Mouse (Mus musculus) stomach, postnatal 0 days (tissue): ENCODE measurements around the gene Otx1. TPM values are rescaled to one million over a fixed set of nuclear protein-coding genes. Genes with fewer than 3 reads are reported as not detected.
A peak's percentile ranks its signal among the peaks of the same experiment; 100 is the strongest.

Experiments
- ATAC-seq: fragments of 200-750 bp; cut with Nextera tagmentation; 2 replicates; pipeline ENCODE4 v1.8.0; 2017; ENCODE audit not compliant: low FRiP score, low TSS enrichment
- DNase-seq: peaks from one replicate; pipeline ENCODE4 v3.0.0-alpha.2; 2016; ENCODE audit warnings: low spot score
- H3K27ac ChIP-seq: fragments of 300-500 bp; sonication (generic); replicated peaks from 2 replicates; pipeline ENCODE4 v1.5.1; 2014; ENCODE audit warnings: mild to moderate bottlenecking, control low read depth
- H3K27me3 ChIP-seq: fragments of 300-500 bp; sonication (generic); 2 replicates; pipeline ENCODE4 v1.6.1; 2014; ENCODE audit warnings: low read length; ENCODE audit not compliant: control insufficient read depth, insufficient read depth
- H3K36me3 ChIP-seq: fragments of 300-500 bp; sonication (generic); 2 replicates; pipeline ENCODE4 v1.6.1; 2014; ENCODE audit warnings: low read length, mixed read lengths; ENCODE audit not compliant: control insufficient read depth, insufficient read depth
- H3K4me1 ChIP-seq: fragments of 300-500 bp; sonication (generic); replicated peaks from 2 replicates; pipeline ENCODE4 v1.6.1; 2014; ENCODE audit warnings: antibody characterized with exemption; ENCODE audit not compliant: control insufficient read depth, insufficient read depth
- H3K4me2 ChIP-seq: fragments of 300-500 bp; sonication (generic); replicated peaks from 2 replicates; pipeline ENCODE4 v1.6.1; 2014; ENCODE audit warnings: low read depth, mild to moderate bottlenecking, control low read depth, moderate library complexity
- H3K4me3 ChIP-seq: fragments of 300-500 bp; sonication (generic); 2 replicates; pipeline ENCODE4 v1.5.1; 2014; ENCODE audit warnings: low read depth, low read length, control low read depth
- H3K9ac ChIP-seq: fragments of 300-500 bp; sonication (generic); 2 replicates; pipeline ENCODE4 v1.6.1; 2014; ENCODE audit warnings: mild to moderate bottlenecking, low read length, control low read depth, mixed read lengths
- H3K9me3 ChIP-seq: fragments of 300-500 bp; sonication (generic); 2 replicates; pipeline ENCODE4 v1.6.1; 2016; ENCODE audit warnings: low read length; ENCODE audit not compliant: control insufficient read depth
- CTCF ChIP-seq: IDR thresholded peaks from 2 replicates; pipeline ENCODE4 v1.5.1; 2016; ENCODE audit warnings: antibody characterized with exemption, low read depth, mild to moderate bottlenecking, moderate library complexity
- EP300 ChIP-seq: optimal IDR thresholded peaks from 2 replicates; pipeline ENCODE3; 2016; ENCODE audit warnings: antibody characterized with exemption
- WGBS: fragments of 180-500 bp; shearing (Covaris S2); extraction: QIAGEN DNeasy Blood & Tissue Kit; methylation state at CpG from one replicate; pipeline ENCODE4 v1.1.7; 2014; 5-methylcytosine and 5-hydroxymethylcytosine counted together
- polyA plus RNA-seq: library from polyadenylated mRNA; unstranded; fragments of >200 nt; fragmentation: Nextera tagmentation; extraction: Ambion mirVana; gene quantifications from 2 replicates; pipeline ENCODE4 v1.2.1, GENCODE M21; 2015

Otx1 gene
- polyA plus RNA-seq, 1 experiment from 2014 or later = not detected

GRCm38 (mm10) chr11:22001321-22002061 lies 1.2 kb downstream of the Otx1 start:
- Histone ChIP-seq H3K9ac (0 out of 2 replicates have a peak overlapping the region, but pooled peaks have one; percentile 28), H3K27me3 (peaks cover 20% of the 10 kb centered on the region; the same call in 1 of the 2 replicates), H3K4me2 (peak overlapping the region; percentile 82), H3K27ac (no peak overlapping the region), H3K9me3 (no peaks in the 10 kb centered on the region), H3K36me3 (no peaks in the 10 kb centered on the region), H3K4me1 (peaks cover 5% of the 10 kb centered on the region; the same call in 1 of the 2 replicates), H3K4me3 (peak overlapping the region; percentile 49)
- DNase-seq (peak; percentile 78), ATAC-seq (peak; percentile 84)
- no peak for TF ChIP-seq CTCF
- TF ChIP-seq EP300 = no peak
- under 1% methylated on average over 34 of the region's 59 CpGs for WGBS

DNA sequence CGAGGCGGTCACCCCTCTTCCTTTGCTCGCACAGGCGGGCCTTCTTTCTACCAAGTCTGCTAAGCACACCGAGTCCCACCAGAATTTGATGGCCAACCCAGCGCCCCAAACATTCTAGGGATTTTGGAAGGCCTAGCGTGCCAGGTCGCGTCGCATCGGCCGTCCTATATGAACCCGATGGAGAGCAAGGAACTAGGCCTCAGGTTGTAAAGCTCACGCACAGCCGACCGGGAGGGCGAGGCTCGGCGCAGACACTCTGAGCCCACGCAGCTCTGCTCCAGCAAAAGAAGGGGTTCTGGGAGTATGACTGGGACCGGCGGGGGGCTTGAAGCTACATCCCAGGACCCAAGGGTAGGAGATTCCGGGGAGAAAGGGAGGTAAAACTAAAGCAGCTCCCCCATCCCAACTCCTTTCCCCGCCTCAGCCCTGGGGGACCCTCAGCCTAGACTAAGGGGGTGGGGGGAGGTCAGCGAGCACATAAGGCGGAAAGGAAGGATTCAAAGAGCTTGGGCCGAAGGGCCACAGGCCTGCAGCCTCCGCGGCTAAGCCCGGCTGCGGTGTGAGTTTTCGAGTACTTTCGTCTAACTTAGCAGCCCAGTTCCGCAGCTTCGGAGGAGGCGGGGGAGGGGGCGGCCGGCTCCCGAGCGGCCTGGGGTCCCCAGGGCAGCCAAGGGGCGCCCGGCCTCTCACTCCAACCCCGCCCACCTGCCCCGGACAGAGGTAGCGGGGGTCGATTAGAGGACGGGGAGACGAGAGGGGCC lies 2.2 kb downstream of the Otx1 start:
- 26% methylated on average over 45 of the region's 48 CpGs for WGBS
- ATAC-seq = no peak
- Histone ChIP-seq H3K9me3 (no peaks in the 10 kb centered on the region), H3K27ac (no peak overlapping the region), H3K9ac (no peak overlapping the region), H3K4me3 (peak overlapping the region; percentile 49), H3K4me1 (peaks cover 5% of the 10 kb centered on the region; the same call in 1 of the 2 replicates), H3K36me3 (no peaks in the 10 kb centered on the region), H3K27me3 (peaks cover 21% of the 10 kb centered on the region), H3K4me2 (peak overlapping the region; percentile 82)
- TF ChIP-seq CTCF (no peak), EP300 (no peak)
- peak; percentile 22 for DNase-seq

DNA sequence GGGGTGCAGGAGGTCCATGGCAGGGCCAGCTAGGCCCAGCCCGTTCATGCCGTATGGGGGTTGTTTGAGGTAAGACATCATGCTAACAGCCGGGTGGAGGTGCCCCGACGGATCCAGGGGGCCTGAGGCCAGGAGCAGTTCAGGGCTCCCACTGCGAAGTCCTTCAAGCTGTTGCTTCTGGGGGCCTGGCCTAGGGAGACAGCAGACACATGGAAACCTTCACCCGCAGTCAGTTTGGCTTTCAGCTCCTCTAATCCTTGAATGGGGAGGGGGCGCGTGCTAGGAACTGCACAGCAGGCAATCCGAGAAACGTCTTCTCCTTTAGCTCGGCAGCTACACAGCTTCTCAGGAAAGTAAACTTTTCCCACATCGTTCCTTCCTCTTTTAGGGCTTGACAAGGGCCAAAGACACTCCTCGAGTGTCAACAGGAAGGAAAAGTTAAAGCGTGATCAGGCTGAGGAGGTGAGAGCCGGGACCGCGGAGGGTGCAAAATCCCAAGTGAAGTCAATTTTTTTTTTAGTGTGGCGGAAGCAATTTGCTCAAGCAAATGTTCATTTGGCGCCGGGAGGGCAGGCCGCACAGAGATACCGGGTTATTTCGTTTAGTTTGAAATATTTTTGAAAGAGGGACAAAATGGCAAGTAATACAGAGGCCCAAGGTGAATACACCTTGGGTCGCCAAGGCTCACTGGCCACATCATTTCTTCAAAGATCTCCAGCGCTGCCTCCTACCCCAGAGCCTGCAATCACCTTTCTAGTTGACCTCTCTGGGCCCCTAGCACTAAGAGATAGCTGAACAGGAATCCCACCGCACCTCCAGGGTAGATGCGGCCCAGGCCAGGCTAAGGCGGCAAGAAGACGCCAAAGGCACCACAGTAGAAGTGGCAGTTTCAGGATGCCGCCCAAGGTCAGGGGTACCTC lies 3.0 kb downstream of the Otx1 start:
- DNase-seq = no peak
- peaks cover 5% of the 10 kb centered on the region; the same call in 1 of the 2 replicates for H3K4me1 ChIP-seq

DNA sequence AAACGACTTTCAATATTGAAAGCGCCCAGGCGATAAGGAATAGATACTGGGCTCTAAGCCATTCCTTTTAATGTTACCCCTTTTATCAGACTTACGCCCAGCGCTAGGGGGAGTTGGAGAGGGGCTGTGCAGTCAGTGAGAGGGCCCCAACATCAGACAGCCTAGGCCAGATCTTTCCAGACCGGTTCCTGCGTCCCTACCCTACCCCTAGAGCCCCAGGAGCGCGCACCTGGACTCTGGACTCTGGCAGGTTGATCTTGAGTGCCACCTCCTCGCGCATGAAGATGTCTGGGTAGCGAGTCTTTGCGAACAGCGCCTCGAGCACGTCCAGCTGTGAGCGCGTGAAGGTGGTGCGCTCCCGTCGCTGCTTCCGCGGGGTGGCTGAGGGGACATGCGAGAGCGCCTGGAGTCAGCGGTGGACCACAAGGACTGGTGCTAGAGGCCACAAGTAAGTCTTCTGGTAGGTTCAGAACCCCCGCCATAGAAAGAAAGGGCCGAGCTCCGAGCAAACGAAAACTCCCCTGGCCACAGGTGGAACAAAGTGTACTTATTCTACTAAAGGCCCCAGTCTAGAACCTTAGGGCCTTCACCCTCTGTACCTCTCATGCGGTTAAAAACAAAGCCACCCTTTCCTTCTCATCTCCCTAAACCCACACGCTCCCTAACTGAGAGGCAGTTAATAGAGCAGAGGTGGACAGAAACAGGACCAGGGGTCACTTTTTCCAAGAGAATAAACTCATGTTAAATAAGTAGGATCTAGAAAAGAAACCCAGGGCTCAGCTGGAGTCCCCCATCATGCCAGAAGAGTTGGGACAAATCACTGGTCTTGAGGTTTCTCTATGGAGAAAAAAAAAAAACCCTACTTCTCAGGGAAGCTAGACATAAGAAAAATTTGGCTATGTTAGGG lies 4.3 kb downstream of the Otx1 start:
- Histone ChIP-seq H3K4me3 (no peak overlapping the region), H3K27me3 (peaks cover 11% of the 10 kb centered on the region), H3K4me1 (peaks cover 3% of the 10 kb centered on the region; the same call in 1 of the 2 replicates), H3K9me3 (no peaks in the 10 kb centered on the region), H3K27ac (no peak overlapping the region), H3K9ac (no peak overlapping the region), H3K4me2 (no peak overlapping the region), H3K36me3 (no peaks in the 10 kb centered on the region)
- peak; percentile 39; the same call in 1 of the 2 replicates for ATAC-seq
- DNase-seq = peak; percentile 61
- WGBS = 15% methylated on average over 32 of the region's 32 CpGs
- TF ChIP-seq CTCF = peak; percentile 31; the same call in 1 of the 2 replicates
- no peak for TF ChIP-seq EP300

More for the DNA sequence above, 3.0 kb downstream of the Otx1 start:
- no peak overlapping the region for H3K27ac ChIP-seq
- H3K36me3 ChIP-seq = no peaks in the 10 kb centered on the region
- H3K4me3 ChIP-seq = no peak overlapping the region
- 41% methylated on average over 31 of the region's 31 CpGs for WGBS
- TF ChIP-seq CTCF = no peak
- no peak for TF ChIP-seq EP300
- peaks cover 17% of the 10 kb centered on the region for H3K27me3 ChIP-seq
- no peaks in the 10 kb centered on the region for H3K9me3 ChIP-seq
- no peak overlapping the region for H3K4me2 ChIP-seq
- H3K9ac ChIP-seq = no peak overlapping the region
- ATAC-seq = no peak
